In genomic region chr12:36032419-36032818, GRCm38 (mm10) we compare ENCODE assay signal across 13 mouse cellular contexts. TPM values are rescaled to one million over a fixed set of nuclear protein-coding genes. Genes with fewer than 3 reads are reported as not detected.
DNase-seq lines count a peak whose midpoint lies in the region; ATAC-seq and TF ChIP-seq lines count a peak whose summit lies in the region.
"Had no signal": no experiment of that assay in that cellular context is flagged by ENCODE, and none has a peak within 500 bp of the region (broad histone marks: within the 10 kb centered on the region; RNA-seq: fewer than 3 reads in every experiment).

No protein-coding gene starts in this region.

- no peaks in the 10 kb centered on the region for H3K27me3 ChIP-seq in hindbrain, embryonic 13.5 days
- no peaks in the 10 kb centered on the region for H3K27me3 ChIP-seq in hindbrain, postnatal 0 days (ENCODE audit: insufficient read depth, low read length)
- no peaks in the 10 kb centered on the region for H3K27me3 ChIP-seq in lung, postnatal 0 days (replicated peaks; ENCODE audit: insufficient read depth, low read length)
- H3K27me3 ChIP-seq: liver, embryonic 13.5 days; stomach, embryonic 15.5 days had no signal

- peak; percentile 80 for TF ChIP-seq EP300 in lung, postnatal 0 days (IDR thresholded peaks at IDR 0.05)

- H3K27ac ChIP-seq in hindbrain, embryonic 13.5 days, result peak overlapping the region; percentile 9; the same call in 1 of the 2 replicates
- no peak overlapping the region for H3K27ac ChIP-seq in hindbrain, postnatal 0 days
- H3K27ac ChIP-seq in lung, postnatal 0 days (ENCODE audit: low read length), result peak overlapping the region; percentile 52
- peak overlapping the region; percentile 32; the same call in 1 of the 2 replicates for H3K27ac ChIP-seq in macrophage
- H3K27ac ChIP-seq: liver, embryonic 13.5 days; stomach, embryonic 15.5 days had no signal

- no peaks in the 10 kb centered on the region; the same call in none of the 2 replicates for H3K9me3 ChIP-seq in hindbrain, embryonic 13.5 days
- no peaks in the 10 kb centered on the region for H3K9me3 ChIP-seq in hindbrain, postnatal 0 days (ENCODE audit: low read length)
- no peaks in the 10 kb centered on the region for H3K9me3 ChIP-seq in lung, postnatal 0 days (ENCODE audit: low read length)
- H3K9me3 ChIP-seq: liver, embryonic 13.5 days; stomach, embryonic 15.5 days had no signal

- H3K9ac ChIP-seq in hindbrain, embryonic 13.5 days, result no peak overlapping the region
- H3K9ac ChIP-seq in hindbrain, postnatal 0 days (replicated peaks; ENCODE audit: low read length), result no peak overlapping the region
- no peak overlapping the region for H3K9ac ChIP-seq in lung, postnatal 0 days (replicated peaks; ENCODE audit: low read depth)
- H3K9ac ChIP-seq: liver, embryonic 13.5 days; stomach, embryonic 15.5 days had no signal

- H3K4me1 ChIP-seq in hindbrain, embryonic 13.5 days (replicated peaks), result peaks cover 9% of the 10 kb centered on the region; the same call in 1 of the 2 replicates
- no peaks in the 10 kb centered on the region for H3K4me1 ChIP-seq in hindbrain, postnatal 0 days (ENCODE audit: insufficient read depth, low read length)
- peaks cover 11% of the 10 kb centered on the region; the same call in 1 of the 2 replicates for H3K4me1 ChIP-seq in lung, postnatal 0 days (ENCODE audit: insufficient read depth, low read depth, low read length)
- H3K4me1 ChIP-seq: stomach, embryonic 15.5 days had no signal

- no peak overlapping the region for H3K4me2 ChIP-seq in hindbrain, embryonic 13.5 days
- H3K4me2 ChIP-seq in hindbrain, postnatal 0 days (ENCODE audit: low read depth, low read length), result no peak overlapping the region
- no peak overlapping the region for H3K4me2 ChIP-seq in lung, postnatal 0 days (replicated peaks; ENCODE audit: low read depth, low read length)
- H3K4me2 ChIP-seq: liver, embryonic 13.5 days; stomach, embryonic 15.5 days had no signal

- H3K36me3 ChIP-seq in hindbrain, embryonic 13.5 days, result peaks cover 15% of the 10 kb centered on the region
- no peaks in the 10 kb centered on the region for H3K36me3 ChIP-seq in hindbrain, postnatal 0 days (ENCODE audit: insufficient read depth, low read length)
- no peaks in the 10 kb centered on the region for H3K36me3 ChIP-seq in lung, postnatal 0 days (ENCODE audit: insufficient read depth, low read length)
- no peaks in the 10 kb centered on the region for H3K36me3 ChIP-seq in macrophage (ENCODE audit: inconsistent target)
- H3K36me3 ChIP-seq: liver, embryonic 13.5 days; stomach, embryonic 15.5 days had no signal

- WGBS in hindbrain, embryonic 13.5 days, result 79% methylated on average over 4 of the region's 4 CpGs
- WGBS in hindbrain, postnatal 0 days, result 67% methylated on average over 4 of the region's 4 CpGs
- WGBS in lung, postnatal 0 days, result 44% methylated on average over 4 of the region's 4 CpGs
- 32% methylated on average over 4 of the region's 4 CpGs for WGBS in macrophage (ENCODE audit: missing documents)

- DNase-seq in hindbrain, postnatal 0 days (ENCODE audit: low spot score), result no peak
- DNase-seq in lung, postnatal 0 days (ENCODE audit: low spot score), result peak; percentile 60
- DNase-seq in lung, postnatal 36 days, result no peak
- DNase-seq in heart, adult 9 months (ENCODE audit: low spot score in 2 of 2), result peak; percentile 54 to 85
- no peak for DNase-seq in layer of hippocampus, adult 8-10 months (ENCODE audit: low spot score in 2 of 2)
- DNase-seq: cerebellum, adult 9-11 months; liver, embryonic 13.5 days had no signal

- TF ChIP-seq CTCF in hindbrain, postnatal 0 days (IDR thresholded peaks at IDR 0.05; ENCODE audit: low read depth), result no peak
- no peak for TF ChIP-seq CTCF in lung, postnatal 0 days (IDR thresholded peaks at IDR 0.05)

- H3K79me2 ChIP-seq in macrophage (ENCODE audit: inconsistent target), result no peaks in the 10 kb centered on the region

- ATAC-seq in hindbrain, embryonic 13.5 days (ENCODE audit: low FRiP score), result no peak
- no peak for ATAC-seq in hindbrain, postnatal 0 days
- ATAC-seq in lung, postnatal 0 days, result peak; percentile 30
- ATAC-seq: intestine, postnatal 0 days had no signal

- H3K4me3 ChIP-seq in hindbrain, embryonic 13.5 days, result no peak overlapping the region
- H3K4me3 ChIP-seq in hindbrain, postnatal 0 days (ENCODE audit: low read length), result no peak overlapping the region
- no peak overlapping the region for H3K4me3 ChIP-seq in lung, postnatal 0 days (ENCODE audit: low read depth, low read length)
- H3K4me3 ChIP-seq in macrophage (ENCODE audit: inconsistent target), result no peak overlapping the region
- H3K4me3 ChIP-seq: erythroblast, embryonic 14.5 days; liver, embryonic 13.5 days; stomach, embryonic 15.5 days had no signal

RNA-seq across cellular contexts. Expression of gene Tspan13, which starts 9.9 kb away (rescaled TPM):
- polyA plus RNA-seq in hindbrain, embryonic 13.5 days (2015; fragmentation: Nextera tagmentation; extraction: Ambion mirVana), result 408 and 421 TPM in 2 replicates
- total RNA-seq in hindbrain, postnatal 0 days (2014; rRNA removed), result 250 and 296 TPM in 2 replicates
- 378 and 380 TPM in 2 replicates for polyA plus RNA-seq in hindbrain, postnatal 0 days (2015; fragmentation: Nextera tagmentation; extraction: Ambion mirVana)
- polyA plus RNA-seq in lung, postnatal 0 days (2015; fragmentation: Nextera tagmentation; extraction: Ambion mirVana), result 255 and 302 TPM in 2 replicates
- total RNA-seq in macrophage (2018; cell fraction: chromatin; rRNA removed), result 10 to 100 TPM in 6 of 26 experiments, 1 to 10 TPM in 19, under 1 TPM in 1; 0.77 to 25.1 (median 3.7) TPM
- total RNA-seq in macrophage (2018; cell fraction: cytosol; rRNA removed), result 10 to 100 TPM in 13 of 26 experiments, 1 to 10 TPM in 13; 3.0 to 29.9 (median 13.5) TPM
- 10 to 100 TPM in 12 of 26 experiments, 1 to 10 TPM in 14; 2.4 to 28.3 (median 8.9) TPM for total RNA-seq in macrophage (2018; cell fraction: nucleus; rRNA removed)
- 10.1 to 18.2 TPM (median 17.7 TPM) in 3 replicates for polyA plus RNA-seq in macrophage (2018)
- 100 to 1,000 TPM; 238 to 276 (median 249) TPM for total RNA-seq in layer of hippocampus, adult 8-10 months (2022)

RNA-seq across cellular contexts. Expression of gene Agr2, which starts 39.7 kb away (rescaled TPM):
- 1.1 TPM in 1 of 2 replicates, not detected in the other for polyA plus RNA-seq in hindbrain, embryonic 13.5 days (2015; fragmentation: Nextera tagmentation; extraction: Ambion mirVana)
- total RNA-seq in hindbrain, postnatal 0 days (2014; rRNA removed), result not detected in 2 replicates
- polyA plus RNA-seq in hindbrain, postnatal 0 days (2015; fragmentation: Nextera tagmentation; extraction: Ambion mirVana), result 0.25 TPM in 1 of 2 replicates, not detected in the other
- 5.8 and 7.0 TPM in 2 replicates for polyA plus RNA-seq in lung, postnatal 0 days (2015; fragmentation: Nextera tagmentation; extraction: Ambion mirVana)
- not detected for total RNA-seq in macrophage (2018; cell fraction: chromatin; rRNA removed)
- not detected for total RNA-seq in macrophage (2018; cell fraction: cytosol; rRNA removed)
- not detected for total RNA-seq in macrophage (2018; cell fraction: nucleus; rRNA removed)
- polyA plus RNA-seq in macrophage (2018), result not detected in 3 replicates
- not detected for total RNA-seq in layer of hippocampus, adult 8-10 months (2022)
- total RNA-seq: left cerebral cortex, adult 8-10 months had no signal
- polyA plus RNA-seq: erythroblast, embryonic 14.5 days had no signal

Comparison
In these comparisons a context has a peak if more than half of its experiments do, and no peak if none do; other contexts are left out.
1. DNase-seq: peak in lung, postnatal 0 days (single experiment) and heart, adult 9 months (2 of 2); none in hindbrain, postnatal 0 days (single experiment), lung, postnatal 36 days (single experiment) and layer of hippocampus, adult 8-10 months (0 of 2).
2. RNA of gene Tspan13, which starts 9.9 kb away (polyA plus RNA-seq): 408 to 421 TPM in hindbrain, embryonic 13.5 days, 378 to 380 TPM in hindbrain, postnatal 0 days and 255 to 302 TPM in lung, postnatal 0 days; 10.1 to 18.2 TPM in macrophage; every median in the first group is over 10 times any median in the second.